Mouse (Mus musculus) A20 (cell line): ENCODE data around the gene Micu1.
A peak's percentile ranks its signal among the peaks of the same experiment; 100 is the strongest.

ENCODE experiments used
- DNase-seq: peaks from one replicate; pipeline ENCODE4 v3.0.0-alpha.2; 2011; ENCODE audit warnings: low read depth, low spot score

The Micu1 gene

GRCm38 (mm10) chr10:59721555-59721954 is 19.3 kb downstream of the Micu1 start:
- DNase-seq: no peak

DNA sequence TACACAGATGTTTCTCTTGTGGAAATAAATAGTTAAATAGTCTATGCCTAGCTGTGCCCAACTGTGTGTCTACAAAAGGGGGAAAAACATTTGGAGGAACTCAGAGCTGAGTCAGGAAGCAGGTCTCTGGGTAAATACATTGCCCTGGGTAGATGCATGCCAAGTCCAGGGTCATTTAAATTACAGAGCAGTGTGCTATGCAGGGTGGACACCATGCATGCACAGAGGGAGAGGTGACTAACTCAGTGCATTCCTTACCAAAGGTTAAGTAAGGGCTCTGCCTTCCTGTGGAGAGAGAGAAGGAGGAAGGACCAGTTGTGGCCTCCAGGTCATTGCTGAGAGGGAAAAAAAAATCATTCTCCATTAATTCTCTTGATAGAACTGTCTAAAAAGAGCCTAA is 22.4 kb downstream of the Micu1 start:
- no peak for DNase-seq

- DNase-seq: no peak
Observed at GRCm38 (mm10) chr10:59727251-59727650, 25.0 kb downstream of the Micu1 start.

GRCm38 (mm10) chr10:59729261-59729660 is 27.0 kb downstream of the Micu1 start:
- no peak for DNase-seq

DNA sequence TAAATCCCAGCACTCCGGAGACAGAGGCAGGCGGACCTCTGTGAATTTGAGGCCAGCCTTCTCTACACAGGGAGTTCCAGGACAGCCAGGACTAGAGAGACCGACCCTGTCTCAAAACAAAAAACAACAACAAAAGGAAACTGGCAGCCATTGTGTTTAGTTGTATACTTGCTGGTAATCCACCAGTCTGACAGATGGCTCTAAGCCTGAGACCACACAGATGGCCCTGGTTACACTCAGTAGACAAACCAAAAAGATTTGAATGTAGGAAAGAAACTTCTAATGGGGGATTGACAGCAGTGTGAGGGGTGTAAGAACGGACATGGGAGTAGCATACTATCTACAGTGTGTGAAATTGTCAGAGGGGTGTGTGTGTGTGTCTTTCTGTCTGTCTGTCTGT is 27.6 kb downstream of the Micu1 start:
- no peak for DNase-seq

GRCm38 (mm10) chr10:59736027-59736598 is 33.8 kb downstream of the Micu1 start:
- DNase-seq: peak; percentile 17

DNA sequence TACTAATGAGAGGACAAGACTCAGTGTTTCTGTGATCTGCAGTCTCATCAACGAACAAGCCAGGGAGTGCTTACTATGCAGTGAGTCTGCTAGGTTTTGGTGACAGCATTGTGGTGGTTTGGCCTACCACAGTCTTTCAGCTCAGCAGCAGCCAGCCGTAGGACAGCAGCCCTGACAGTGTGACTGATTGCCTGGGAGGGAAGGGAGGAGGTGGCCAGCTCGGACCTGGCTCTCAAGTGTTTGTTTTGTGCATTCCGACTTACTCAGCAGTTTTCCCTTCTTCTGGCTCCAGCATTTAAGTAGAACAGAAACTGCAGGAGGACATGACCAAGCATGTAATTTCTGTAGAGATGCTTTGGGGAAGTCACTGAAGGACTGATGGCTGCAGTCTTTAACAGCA is 39.2 kb downstream of the Micu1 start:
- DNase-seq: no peak

- no peak for DNase-seq
Observed at GRCm38 (mm10) chr10:59743397-59743796, 41.1 kb downstream of the Micu1 start.

GRCm38 (mm10) chr10:59743969-59744368 is 41.7 kb downstream of the Micu1 start:
- no peak for DNase-seq

- DNase-seq: no peak
Observed at GRCm38 (mm10) chr10:59747334-59747733, 45.1 kb downstream of the Micu1 start.

- peak; percentile 4 for DNase-seq
Observed at GRCm38 (mm10) chr10:59748699-59749200, 46.5 kb downstream of the Micu1 start.

DNA sequence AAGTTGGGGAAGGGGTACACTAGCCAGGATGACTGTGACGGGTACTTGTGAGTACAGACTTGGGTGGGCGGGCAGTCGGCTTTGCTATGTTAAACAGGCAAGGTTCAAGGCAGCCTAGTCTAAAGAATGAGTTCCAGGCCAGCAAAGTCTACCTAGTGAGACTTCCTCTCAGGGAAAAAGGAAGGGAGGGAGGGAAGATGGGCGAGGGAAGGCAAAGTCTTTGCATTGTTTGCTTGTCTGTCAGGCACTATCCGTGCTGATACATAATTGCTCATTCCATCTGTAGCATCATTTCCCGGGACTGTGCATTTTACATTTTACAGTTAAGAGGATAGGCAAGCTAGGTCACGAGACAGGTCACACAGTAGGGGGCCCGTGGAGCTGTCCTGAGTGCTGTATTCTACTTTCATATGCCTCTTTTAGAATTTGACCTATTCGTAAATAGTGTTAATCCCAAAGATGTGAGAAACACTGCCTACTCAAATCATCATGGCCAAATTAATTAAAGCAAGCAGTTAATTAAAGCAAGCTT is 51.3 kb downstream of the Micu1 start:
- no peak for DNase-seq

DNA sequence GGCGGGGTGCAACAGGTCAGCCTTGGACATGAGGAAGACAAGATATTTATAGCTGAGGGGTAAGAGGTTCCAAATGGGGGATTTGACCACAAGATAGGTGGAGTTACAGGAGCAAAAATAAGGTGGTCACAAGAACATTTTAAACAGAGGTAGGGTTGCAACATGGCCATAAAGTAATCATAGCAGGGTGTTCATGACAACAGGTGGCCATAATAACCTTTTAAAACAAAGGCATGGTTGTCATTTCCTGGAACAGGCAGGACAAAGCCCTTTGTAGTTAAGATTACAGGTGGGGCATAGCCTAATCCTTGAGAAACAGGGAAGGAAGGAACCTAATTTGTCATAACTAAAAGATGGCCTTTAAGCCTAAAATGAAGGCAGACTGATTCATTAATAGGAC is 51.8 kb downstream of the Micu1 start:
- DNase-seq: no peak

GRCm38 (mm10) chr10:59754901-59755300 is 52.6 kb downstream of the Micu1 start:
- DNase-seq: no peak

DNA sequence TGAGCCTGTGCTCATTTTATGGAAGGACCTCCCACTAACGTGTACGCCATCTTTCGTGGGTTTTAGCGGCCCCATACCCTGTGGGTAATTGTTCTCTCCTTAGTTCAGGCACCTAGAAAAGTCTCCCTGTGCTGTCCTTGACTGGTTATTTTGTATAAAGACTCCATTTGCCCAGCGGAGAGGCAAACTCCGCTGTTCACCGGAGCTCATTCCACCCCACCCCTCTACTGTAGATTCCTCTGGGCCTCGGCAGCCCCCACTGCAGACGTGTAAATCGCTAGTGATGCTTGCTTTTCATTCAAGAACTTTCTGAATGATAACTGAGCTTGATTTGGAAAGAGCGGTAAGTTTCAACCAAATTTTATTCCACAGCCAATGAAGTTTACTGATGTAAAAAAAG is 53.4 kb downstream of the Micu1 start:
- DNase-seq: no peak

DNA sequence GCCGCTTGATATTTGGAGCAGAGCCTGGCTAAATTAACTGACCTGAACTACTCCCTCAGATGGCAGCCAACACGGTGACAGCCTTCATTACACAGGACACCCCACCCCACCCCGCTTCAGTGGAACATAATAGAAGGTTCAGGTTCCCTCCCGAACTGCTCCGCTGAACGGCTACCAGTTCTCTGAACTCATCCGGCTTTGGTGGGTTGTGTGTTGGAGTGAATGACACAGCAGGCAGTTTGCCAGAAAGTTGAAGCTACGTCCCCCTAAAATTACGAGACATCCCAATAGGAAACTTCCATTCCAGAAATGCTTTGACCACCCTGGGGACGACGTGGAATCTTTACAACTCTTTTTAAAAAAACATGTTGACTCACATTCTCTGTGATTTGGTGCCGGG is 53.8 kb downstream of the Micu1 start:
- DNase-seq: no peak

GRCm38 (mm10) chr10:59756570-59756969 is 54.3 kb downstream of the Micu1 start:
- DNase-seq: no peak

GRCm38 (mm10) chr10:59764781-59765180 is 62.5 kb downstream of the Micu1 start:
- no peak for DNase-seq

DNA sequence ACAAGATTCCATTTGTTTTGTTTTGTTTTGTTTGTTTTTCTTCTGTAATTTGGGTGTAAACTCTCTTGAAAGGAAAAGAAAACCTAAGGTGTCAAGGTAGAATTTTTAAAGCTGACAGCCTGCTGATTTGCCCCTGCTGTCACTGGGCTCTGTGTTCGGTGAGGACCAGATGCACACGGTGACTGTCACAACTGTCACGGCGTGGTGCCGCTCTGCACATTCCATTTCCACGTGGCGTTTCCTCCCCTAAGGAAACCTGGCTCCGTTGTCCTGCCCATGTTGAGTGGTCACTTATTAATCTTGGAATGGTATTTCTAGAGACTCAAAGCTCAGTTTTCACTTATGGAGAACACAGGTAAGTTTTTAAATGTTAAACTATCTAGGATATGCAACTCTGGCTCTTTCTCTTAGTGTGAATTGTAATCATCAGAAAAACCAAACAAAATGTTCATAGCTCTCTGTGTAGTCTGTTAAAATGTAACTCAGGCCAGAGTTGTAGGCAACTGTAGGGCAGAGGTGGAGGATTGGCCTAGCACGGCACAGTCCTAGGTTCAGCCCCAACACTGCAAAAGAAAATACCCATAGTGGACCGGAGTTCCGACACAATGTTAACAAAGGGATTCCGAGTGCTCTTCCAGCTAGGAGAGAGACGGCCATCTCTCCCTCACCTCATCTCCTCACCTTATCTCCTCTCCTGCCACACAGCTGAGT is 66.2 kb downstream of the Micu1 start:
- no peak for DNase-seq

DNA sequence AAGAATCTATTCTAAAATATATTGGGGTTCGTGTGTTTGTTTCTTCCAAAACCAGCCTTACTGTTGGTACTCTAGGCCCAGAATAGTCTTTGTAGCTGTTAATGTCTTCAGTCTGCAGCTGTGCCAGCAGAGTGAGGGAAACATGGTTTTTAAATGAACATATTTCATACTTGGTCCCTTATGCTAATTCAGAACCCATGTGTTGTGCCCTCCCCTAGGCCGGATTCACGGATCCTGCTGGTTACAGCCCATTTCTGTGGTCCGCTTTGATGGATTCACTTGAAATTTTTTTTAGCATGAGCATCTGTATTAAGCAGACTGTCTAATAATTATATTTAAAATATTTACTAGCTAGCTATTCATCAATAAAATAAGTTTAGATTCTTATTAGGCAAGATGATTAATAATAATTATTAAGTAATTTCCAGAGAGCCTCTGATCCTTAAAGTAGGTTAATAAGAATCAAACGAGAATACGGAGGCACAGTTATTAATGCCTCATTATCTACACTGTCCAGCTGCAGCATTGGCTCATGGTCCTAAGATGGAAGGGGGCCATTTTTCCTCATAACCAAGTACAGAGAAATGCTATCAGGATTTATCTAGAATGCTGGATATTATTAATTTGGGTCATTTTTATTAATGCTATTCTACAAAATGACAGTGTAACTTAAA is 69.2 kb downstream of the Micu1 start:
- DNase-seq: no peak

DNA sequence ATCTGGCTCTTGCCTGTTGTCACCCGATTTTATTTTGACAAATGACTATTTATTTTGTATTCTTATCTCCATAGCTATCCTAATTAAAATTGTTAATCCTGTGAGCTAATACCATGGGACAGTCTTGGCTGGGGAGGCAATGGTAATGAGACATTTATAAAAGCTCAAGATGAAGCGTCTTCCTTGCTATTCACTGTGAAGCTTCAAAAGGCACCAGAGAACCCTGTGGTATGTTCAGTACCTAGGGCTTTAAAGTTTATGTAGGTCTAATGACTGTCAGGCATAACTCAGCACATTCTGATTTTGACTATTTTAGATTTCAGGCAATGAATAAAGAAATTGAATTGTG is 69.7 kb downstream of the Micu1 start:
- DNase-seq: no peak

DNA sequence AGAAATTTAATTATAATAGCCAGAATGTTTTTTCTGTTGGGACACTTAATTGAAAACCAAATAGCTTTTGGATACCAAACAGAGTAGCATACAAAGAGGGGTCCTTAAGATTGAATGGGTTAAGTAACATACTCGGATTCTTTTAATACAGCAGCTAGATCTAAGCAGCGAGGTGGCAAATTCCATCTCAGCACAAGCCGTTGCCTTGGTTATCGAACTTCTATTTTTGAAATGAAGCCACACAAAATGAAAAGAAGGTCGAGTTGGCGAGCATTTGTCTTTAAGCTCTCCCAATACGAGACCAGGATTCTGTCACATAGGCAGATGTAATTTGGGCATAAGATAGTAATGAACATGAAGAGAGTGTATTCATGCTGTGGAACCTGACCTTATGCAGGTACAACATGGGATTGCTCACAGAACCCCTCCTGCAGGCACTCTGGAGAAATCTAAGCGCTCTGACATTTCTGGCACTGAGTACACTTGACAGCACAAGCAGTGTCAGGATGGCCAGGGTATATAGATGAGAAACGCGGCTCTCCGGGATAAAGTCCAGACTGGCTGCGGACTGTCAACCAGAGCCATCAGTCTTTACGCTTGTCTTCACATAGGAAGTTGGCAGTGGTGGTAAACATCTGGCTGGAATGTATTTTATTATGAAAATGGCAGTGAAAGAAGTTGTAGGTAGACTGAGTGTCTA is 71.3 kb downstream of the Micu1 start:
- no peak for DNase-seq
